Mouse (Mus musculus) megakaryocyte, embryonic 14.5 days (primary cell): Measurements from ENCODE around the gene Hist1h2af.
"Not testable (repeated sequence)": the region's sequence is repeated elsewhere in the genome, so short reads cannot be mapped to it uniquely, and the experiment has no call there.

Experiments
- FLI1 ChIP-seq: IDR thresholded peaks from 2 replicates; pipeline ENCODE4 v1.6.1; 2012; ENCODE audit warnings: low read length, inconsistent platforms, mixed read lengths
- GATA1 ChIP-seq: IDR thresholded peaks from 3 replicates; pipeline ENCODE4 v1.6.1; 2012; ENCODE audit warnings: mixed read lengths, low read length, inconsistent platforms, borderline replicate concordance

- TF ChIP-seq FLI1, GATA1: not testable (repeated sequence)
These were observed 1.7 kb downstream of the Hist1h2af start, which contains the start of gene Hist1h3g for GRCm38 (mm10) chr13:23535137-23536075.
